Mouse (Mus musculus) c-Kit-positive CD71-positive TER-119-negative erythroid progenitor cells, embryonic 14.5 days (primary cell): ENCODE results near the gene Tspan14.

Source experiments
- DNase-seq: peaks from one replicate; pipeline ENCODE4 v3.0.0-alpha.2; 2013; ENCODE audit warnings: low read depth

Tspan14 gene

DNA sequence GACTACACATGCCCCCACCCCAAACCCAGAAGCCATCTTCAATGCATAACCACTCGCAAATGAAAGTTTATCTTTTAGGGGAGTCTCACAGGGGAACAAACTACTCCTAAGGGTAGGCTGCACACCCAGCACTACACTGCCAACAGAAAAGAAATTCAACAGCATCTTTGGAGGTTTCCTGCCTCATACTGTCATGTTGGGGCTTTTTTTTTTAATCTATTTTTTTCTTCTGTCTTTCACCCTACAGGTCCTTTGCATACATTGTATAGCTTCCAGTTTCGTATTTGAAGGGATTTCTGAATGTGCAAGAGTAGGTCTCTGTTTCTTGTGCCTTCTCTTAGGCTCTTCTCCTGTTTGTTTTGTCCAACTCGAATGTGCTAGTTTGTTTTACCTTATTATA lies 14.3 kb downstream of the Tspan14 start:
- no peak for DNase-seq

GRCm38 (mm10) chr14:40949730-40950614 lies 16.6 kb downstream of the Tspan14 start:
- DNase-seq, result no peak

GRCm38 (mm10) chr14:40949047-40949446 lies 17.6 kb downstream of the Tspan14 start:
- DNase-seq, result no peak

GRCm38 (mm10) chr14:40948522-40948921 lies 18.1 kb downstream of the Tspan14 start:
- no peak for DNase-seq

DNA sequence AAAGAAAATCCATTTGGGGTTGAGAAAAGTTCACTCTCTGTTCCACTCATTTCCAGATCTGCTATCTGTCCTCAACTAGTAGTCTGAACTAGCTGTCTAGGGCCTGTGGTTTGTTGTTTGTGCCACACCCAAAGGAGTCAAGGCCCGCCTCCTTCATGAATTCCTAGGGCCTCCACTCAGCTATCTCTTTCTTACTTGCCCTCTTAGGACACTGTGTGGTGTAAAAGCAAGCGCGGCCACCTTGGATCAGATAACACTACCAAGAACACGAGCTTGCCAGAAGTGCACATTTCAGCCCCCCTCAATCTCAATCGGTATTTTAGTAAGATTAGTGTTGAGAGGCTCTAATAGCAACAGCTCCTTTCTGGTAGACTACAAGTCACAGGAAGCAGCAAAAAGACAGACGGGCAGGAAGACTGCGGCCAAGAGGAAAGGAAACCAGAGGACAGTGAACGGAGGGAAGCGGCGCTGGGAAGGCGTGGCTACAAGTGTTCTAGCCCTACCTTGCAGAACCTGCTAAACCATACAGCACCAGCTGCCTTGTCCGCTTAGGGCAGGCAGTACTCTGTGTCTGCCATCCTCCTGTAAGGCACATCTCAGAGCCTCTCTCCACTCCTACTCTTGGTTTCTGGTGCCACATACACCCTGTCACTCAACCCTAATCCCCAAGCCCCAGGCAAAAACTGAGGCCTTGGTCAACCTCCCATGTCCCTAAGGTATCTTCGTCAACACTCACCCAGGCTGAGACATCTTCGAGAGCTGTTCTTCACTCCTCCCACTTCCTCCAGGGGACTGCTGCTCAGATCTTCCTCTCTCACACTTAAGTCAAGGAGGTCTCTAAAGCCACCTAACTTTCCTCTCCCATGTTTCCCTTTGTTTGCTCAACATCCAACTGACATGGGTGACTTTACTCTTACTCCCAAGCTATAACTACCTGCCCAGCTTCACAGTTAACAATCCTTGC lies 18.9 kb downstream of the Tspan14 start:
- DNase-seq, result peak; percentile 88

DNA sequence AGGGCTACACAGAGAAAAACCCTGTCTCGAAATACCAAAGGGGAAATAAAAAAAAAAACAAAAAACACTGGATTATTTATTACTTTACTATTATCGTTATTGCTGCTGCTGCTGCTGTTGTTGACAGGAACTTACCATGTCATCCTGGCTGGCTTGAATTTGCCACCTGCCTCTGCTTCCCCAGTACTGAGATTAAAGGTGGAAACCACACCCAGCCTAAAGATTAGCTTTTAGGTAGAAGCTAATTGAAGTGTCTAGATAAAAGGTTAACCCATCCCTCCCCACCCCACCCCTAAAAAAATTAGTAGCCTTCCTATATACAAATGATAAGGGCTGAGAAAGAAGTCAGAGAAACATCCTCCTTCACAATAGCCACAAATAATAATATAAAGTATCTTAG lies 22.8 kb downstream of the Tspan14 start:
- DNase-seq, result no peak

- no peak for DNase-seq
Measured at GRCm38 (mm10) chr14:40942429-40942828, 24.2 kb downstream of the Tspan14 start.

- DNase-seq, result no peak
Measured at GRCm38 (mm10) chr14:40938380-40938987, 28.1 kb downstream of the Tspan14 start.

DNA sequence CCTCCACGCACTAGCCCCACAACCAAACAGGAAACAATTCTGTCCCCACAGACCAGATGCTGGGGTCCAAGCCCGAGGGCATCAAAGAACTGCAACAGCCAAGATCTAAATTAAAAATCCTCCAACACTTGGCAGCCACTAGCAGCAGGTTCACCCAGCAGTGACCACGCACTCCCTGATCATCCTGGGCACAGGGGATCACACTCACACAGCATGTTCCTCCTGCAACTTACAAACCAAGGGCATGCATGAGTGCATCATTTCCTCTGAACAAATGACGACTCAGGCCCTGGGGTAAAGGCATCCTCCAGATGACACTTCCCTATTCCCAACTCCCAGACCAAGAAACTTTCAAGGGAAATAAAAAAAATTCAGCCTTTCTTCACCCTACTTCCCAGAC lies 29.6 kb downstream of the Tspan14 start:
- no peak for DNase-seq

GRCm38 (mm10) chr14:40935481-40935880 lies 31.1 kb downstream of the Tspan14 start:
- peak; percentile 48 for DNase-seq

DNA sequence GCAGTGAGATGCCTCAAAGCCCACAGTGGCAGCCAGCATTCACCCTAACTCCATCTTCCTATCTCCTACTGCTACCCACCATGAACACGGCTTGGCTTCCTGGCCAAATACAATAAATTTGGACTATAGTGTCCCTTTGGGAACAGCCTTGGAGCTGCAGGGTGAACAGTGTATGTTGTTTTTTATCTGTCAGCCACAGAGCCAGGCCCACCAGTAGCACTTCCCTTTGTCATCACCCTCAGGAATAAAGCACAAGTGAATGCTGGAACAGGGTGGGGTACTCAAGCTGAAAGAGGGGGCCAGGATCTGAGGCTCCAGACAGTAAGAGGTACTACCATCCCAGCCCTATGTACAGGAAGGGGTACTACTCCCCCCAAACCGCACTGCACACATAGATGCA lies 31.6 kb downstream of the Tspan14 start:
- no peak for DNase-seq

GRCm38 (mm10) chr14:40933328-40933727 lies 33.3 kb downstream of the Tspan14 start:
- DNase-seq, result no peak

DNA sequence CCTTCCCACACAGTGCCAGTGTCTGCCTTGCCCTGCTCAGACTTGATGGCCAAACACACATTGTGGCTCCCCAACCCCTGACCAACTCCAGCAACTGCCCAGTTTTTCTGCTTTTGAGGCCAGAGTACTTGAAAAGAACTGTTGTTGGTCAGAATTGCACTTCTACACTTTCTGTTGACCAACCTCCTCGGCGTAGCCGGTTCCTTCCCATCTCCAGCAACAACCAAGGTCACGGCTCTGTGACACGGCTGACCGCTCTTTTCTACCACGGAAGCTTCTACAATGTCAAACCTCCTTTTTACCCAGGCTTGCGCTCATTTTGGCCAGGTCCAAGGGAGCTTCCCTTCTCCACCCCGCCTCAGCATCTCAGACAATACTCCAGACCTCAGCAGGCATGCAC lies 34.4 kb downstream of the Tspan14 start:
- DNase-seq, result no peak

- DNase-seq, result no peak
Measured at GRCm38 (mm10) chr14:40931115-40931829, 35.3 kb downstream of the Tspan14 start.

DNA sequence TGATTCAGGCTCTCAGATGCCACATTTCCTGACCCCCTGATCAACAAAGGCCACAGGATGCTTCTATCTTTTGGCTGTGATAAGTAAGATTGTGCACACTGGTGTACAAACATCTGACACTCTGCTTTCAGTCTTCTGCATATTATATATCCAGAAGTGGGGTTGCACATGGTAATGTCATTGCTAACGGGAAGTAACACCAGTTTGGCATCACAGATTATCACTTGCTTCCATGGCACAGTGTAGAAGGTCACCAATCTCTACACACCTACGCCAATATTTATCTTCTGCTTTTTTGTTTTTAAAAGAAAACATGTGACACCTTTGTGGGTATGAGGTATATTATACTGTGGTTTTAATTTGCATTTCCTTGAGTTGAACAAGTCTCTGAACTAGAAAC lies 36.7 kb downstream of the Tspan14 start:
- no peak for DNase-seq

- no peak for DNase-seq
Measured at GRCm38 (mm10) chr14:40928897-40929296, 37.7 kb downstream of the Tspan14 start.

GRCm38 (mm10) chr14:40927041-40927440 lies 39.6 kb downstream of the Tspan14 start:
- DNase-seq, result no peak

DNA sequence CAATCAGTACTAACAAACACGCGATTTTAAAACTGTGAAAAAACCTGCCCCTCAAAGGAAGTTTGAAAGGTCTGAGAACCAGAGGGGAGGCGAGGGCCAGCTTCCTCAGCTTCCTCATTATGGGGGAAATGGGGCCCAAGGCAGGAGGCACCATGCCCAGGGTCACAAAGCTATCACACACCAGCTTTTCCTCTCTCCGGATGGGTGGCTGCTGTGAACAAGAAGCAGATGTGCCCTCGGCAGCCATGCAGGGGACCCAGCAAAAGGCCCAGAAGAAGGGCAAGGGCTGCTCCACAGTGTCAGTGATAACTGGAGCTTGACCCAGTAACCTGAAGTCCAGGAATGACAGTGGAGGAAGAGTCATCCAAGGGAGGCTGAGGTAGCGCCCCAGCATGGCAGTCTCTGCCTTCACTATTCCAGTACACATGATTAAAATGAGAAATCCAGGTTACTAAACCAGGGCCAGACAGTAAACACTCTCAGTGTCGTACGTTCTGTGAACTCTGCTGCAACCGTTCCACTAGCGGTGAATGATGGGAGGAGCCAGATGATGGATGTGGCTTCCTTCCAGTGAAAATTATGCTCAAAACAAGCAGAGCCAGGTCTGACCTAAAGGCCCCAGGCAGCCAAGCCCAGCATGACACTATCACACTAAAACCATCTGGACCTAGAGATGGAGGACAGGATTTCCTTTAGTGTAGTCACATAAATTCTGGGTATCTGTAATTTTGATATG lies 42.1 kb downstream of the Tspan14 start:
- DNase-seq, result peak; percentile 40

- DNase-seq, result no peak
Measured at GRCm38 (mm10) chr14:40921241-40921640, 45.4 kb downstream of the Tspan14 start.

DNA sequence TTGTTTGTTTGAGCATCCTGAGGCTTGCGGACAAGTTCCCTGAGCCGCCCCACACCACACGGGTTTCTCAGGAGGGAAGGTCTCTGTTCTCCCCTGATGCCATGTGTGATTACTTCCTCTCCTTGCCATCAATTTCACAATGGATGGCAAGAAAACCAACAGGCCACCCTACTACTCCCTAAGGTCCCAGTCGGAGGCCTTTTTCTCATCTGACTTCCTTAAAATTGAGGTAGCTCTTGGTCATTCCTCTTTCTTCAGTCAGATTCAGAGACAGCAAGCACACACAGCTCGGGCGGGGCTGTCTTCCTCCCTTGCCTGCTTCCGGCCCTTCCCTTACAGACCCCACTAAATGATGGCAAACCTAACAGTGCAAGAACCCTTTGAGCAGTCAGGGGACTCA lies 47.1 kb downstream of the Tspan14 start:
- no peak for DNase-seq

DNA sequence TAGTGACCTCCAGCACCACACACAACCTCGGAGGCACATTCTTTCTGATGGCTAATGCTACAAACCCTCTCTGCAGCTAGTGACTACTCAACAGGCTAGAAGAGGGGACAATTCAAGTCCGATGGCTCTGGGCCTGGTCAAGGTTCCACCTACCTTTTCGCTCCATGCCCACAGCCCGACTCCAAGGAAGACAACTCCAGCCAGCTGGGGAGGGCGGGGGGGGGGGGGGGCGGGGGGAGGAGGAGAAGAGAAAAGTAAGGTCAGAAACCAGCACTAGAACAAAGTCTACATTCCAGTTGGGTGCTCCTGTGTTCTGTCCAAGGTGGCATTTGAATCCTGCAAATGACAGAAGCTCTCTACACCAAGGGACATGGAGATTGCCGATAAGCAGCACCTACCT lies 48.1 kb downstream of the Tspan14 start:
- DNase-seq, result no peak
